Mouse (Mus musculus) bone marrow macrophage, adult 2 months (primary cell): ENCODE results near the gene Calcoco1.

ENCODE experiments used
- CTCF ChIP-seq: IDR thresholded peaks from 2 replicates; pipeline ENCODE4 v1.5.1; 2012; ENCODE audit warnings: low read depth, mild to moderate bottlenecking, low read length, moderate library complexity
- POLR2A ChIP-seq: IDR thresholded peaks from 2 replicates; pipeline ENCODE4 v1.6.1; 2012; ENCODE audit warnings: mild to moderate bottlenecking, low read depth, low read length, borderline replicate concordance

DNA sequence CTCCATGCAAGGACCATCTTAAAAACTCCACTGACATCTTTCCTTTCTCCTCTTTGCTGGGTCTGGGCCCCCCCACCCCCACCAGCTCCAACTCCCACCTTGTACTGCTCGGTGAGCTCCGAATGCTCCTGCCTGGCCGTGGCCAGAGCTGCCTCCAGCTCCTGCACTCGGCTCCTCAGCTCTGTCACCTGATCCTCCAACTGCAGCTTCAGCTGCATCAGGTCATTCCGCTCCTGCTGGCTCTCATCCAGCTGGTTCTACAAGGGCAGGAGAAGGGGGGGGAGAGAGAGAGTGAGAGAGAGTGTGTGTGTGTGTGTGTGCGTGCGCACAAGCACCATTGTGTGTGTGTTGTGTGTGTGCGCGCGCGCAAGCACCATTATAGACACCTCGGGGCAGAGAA, 5.8 kb downstream of the Calcoco1 start:
- TF ChIP-seq CTCF (no peak), POLR2A (no peak)
